Mouse (Mus musculus): ENCODE measurements around the gene Slc35f6.

The Slc35f6 gene

DNA sequence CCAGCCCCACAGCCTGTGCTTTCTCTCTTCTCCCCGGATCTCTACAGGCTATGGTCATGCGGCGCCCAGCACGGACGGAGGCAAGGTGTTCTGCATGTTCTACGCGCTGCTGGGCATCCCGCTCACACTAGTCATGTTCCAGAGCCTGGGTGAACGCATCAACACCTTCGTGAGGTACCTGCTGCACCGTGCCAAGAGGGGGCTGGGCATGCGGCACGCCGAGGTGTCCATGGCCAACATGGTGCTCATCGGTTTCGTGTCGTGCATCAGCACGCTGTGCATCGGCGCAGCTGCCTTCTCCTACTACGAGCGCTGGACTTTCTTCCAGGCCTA lies 25.9 kb upstream of the Slc35f6 start:
- DNase-seq: no peak

DNA sequence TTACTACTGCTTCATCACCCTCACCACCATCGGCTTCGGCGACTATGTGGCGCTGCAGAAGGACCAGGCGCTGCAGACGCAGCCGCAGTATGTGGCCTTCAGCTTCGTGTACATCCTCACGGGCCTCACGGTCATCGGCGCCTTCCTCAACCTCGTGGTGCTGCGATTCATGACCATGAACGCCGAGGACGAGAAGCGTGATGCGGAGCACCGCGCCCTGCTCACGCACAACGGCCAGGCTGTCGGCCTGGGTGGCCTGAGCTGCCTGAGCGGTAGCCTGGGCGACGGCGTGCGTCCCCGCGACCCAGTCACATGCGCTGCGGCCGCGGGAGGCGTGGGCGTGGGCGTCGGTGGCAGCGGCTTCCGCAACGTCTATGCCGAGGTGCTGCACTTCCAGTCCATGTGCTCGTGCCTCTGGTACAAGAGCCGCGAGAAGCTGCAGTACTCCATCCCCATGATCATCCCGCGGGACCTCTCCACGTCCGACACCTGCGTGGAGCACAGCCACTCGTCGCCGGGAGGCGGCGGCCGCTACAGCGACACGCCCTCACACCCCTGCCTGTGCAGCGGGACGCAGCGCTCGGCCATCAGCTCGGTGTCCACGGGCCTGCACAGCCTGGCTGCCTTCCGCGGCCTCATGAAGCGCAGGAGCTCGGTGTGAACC lies 25.4 kb upstream of the Slc35f6 start:
- DNase-seq: peak; percentile 19 to 48

DNA sequence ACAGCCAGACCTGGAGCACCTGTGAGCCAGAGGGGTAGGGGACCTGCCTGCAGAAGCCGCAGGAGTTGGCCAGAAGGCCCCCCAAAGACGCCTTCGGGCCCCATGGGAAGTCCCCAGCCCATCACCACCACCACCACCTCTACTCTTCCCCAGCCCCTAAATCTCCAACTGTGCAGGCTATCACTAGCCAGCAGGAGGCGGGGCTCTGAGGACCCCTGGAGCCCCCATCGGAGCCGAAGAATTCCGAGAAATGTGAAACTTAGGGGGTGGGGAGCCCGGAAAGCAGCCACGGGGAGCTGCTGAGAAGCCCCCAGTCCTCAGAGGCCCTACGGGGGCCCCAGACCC lies 24.9 kb upstream of the Slc35f6 start:
- peak in 1 of 2 experiments; percentile 8 for DNase-seq

DNA sequence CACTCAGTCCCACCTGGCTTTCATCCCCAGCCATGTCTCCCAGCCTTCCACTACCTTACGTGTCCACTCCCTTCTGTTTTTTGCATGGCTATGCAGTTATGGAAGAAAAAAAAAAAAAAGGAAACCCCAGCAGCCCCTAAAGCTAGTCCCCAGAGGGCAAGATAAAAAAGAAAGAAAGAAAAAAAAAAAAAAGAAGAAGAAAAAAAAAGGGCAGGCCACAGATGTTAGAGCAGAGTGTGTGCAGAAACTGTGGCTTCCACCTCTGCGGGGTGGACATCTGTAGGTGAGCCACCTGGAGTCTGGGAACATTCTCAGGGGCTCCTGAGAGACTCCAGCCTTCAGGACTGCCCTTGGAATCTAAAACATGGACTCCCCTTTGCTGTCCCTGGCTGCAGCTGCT lies 24.4 kb upstream of the Slc35f6 start:
- DNase-seq: no peak

DNA sequence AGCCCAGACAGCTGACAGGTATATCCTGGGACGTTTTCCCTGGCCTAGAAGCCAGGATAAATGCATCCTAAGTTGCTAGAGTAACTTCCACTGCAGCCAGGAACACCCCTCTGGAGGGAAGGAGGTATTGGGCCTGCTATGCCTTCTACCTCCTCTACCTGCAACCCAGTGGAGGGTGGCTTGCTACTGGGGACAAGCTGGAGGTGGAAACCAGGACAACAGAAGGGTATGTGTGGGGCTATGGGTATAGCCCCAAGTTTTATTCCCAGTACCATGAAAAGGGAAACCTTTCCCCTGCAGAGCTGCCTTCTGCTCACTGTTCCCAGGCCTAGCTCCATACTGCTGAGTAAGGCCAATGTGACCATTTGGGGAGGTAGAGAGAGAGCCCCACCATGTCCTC lies 23.4 kb upstream of the Slc35f6 start:
- DNase-seq: no peak

DNA sequence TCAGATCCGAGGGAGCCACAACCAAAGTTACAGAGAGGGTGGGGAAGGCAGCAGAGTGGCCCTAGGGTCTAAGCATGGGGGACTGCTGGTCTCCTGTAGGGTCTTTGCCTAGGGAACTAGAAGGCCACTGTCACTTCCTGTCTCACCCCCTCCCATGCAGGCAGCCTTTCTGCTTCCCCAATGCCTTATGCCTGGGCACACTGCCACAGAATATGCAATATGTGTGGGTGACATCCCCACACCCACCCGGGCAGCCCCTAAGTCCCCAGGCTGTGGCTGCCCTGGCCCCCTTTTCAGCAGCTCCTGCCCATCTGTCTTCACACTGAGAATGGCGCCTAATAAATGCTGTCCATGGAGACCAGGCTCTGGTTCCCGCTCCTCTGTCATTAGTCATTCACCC lies 22.8 kb upstream of the Slc35f6 start:
- no peak for DNase-seq

DNA sequence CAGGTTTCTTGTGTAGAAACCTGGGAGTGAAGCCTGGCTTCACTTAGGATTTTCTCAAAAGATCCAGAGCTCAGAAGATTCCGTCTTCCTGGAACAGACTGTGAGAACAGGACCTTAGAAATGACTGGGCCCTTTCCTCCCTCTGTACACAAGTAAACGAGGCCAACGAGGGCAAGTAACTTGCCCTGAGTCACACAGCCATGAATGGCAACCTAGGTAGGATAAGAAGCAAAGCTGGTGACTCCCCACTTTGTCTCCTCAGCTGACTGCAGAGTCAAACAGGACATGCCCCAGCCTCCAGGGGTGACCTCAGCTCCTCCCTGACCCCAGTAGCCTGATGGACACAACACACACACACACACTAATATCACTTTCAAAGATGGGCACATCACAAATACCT lies 22.4 kb upstream of the Slc35f6 start:
- DNase-seq: no peak

DNA sequence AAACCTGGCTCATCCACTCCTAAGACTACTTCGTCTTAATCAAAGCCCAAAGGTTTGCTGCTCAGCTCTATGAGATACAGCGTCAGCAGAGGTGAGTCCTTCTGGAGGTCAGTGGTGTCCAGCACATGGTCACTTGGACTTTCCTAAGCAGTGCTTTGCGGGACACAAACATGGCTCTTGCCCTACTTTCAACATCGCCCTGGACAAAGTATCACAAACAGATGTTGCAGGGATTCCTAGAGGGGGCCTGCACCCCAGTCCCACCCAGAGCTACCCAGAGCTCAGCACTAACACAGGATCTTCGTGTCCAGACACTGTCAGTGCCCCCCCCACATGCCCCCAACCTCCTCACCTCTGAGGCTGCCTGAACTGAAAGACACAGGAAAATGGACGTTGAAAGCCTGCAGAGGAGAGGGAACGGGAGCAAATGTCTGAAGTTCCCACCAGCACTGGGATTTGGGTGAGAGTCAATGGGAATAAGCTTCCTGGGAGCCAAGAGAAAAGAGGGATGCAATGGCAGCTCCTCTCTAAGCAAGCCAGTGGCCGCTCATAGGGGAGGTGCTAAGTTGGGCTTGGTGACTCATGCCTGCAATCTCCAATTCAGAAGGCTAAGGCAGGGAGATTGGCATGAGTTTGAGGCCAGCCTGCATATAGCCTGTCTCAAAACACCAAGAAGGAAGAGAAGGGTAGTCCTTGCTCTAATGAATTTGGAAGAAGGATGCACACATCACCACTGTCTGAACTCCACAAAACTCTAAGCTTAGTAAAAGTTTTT lies 21.2 kb upstream of the Slc35f6 start:
- DNase-seq: no peak

DNA sequence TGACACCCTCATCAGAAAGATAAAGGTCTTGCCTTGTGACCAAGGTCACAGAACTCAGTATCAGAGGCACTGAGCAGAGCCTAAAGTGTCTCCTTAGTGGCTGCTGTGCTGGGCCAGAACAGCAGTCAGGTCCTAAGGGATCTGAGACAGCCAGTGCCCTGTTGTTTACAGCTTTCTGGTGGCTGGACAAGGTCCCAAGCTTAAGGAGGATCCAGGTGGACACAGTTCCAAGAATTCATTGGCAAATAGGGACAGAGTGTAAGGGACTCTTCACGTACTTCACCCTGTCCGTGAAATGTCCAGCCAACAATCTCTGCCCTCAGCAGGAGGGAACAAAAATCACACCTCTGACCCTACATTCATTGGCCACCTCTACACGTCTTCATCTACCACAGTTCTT lies 19.2 kb upstream of the Slc35f6 start:
- no peak for DNase-seq

DNA sequence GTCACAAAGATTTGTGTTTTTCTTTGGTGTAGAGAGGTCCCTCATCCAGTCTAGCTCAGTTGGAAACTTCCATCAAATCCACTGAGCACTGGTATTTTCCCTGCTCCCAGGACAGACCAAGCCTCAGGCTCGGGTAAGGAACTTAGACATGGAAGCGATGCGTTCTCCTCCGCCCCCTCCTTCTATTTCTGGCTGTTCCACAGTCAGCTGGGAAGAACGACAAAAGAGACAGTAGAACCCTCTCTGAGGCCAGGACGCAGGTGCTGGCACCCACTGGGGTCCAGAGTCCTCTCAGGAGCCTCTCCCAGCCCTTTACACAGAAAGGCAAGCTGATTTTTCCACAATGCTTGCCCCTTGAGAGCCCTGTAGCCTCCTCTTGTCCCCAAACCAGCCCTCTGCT lies 17.3 kb upstream of the Slc35f6 start:
- no peak for DNase-seq

DNA sequence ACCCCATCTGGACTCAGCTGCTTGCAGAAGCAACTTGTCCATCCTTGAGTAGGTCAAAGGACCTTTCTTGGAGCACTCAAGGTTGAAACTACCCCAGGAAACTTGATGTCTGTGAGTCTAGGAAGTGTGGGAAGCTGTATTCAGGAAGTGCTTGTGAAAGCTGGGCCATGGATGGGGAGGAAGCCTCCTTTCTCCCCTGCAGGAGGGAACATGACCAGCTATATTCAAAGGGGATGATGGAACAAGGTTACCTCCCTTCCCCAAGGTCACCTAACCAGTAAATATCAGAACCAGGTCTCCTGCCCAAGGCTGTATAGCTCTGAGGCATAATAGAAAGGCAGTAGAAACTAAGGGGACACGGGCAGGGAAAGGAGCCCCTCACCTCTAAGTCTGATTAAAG lies 15.6 kb upstream of the Slc35f6 start:
- no peak for DNase-seq

DNA sequence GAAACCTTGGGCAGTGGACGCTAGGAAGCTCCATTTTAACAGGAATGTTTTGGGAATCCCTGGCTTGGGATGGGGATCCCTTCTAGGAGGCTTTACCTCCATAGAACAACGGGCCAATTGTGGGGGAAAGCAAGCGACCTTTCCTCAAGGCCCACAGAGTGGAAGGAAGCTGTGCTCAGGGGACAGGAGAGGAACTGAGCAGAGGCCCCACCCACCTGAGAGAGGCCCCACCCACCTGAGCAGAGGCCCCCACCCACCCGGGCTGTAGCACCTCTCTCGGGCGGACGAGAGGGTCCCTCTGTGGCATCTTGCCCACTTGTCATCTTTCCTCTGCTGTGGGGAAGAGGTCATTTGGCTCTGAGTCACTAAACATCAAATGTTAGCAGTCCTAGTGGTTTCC lies 10.7 kb upstream of the Slc35f6 start:
- no peak for DNase-seq

DNA sequence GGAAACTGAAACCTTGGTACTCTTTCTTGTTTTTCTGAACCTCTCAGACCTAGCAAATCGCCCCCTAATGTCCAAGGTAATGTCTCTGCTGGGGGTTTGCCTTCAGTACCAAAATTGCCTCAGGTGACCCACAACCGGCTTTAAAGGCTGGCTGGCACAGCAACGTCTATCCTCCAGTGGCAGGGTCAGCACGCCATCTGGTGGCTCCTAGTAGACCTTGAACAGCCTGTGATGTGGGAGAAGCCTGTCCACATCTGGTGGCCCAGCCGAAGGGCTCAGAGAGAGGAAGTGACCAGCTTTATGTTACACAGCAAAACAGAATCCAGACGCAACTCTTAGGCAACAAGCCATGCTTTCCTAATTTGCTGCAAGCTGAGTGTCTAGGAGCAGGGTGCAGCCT lies 9.7 kb upstream of the Slc35f6 start:
- peak; percentile 55 to 76 for DNase-seq

DNA sequence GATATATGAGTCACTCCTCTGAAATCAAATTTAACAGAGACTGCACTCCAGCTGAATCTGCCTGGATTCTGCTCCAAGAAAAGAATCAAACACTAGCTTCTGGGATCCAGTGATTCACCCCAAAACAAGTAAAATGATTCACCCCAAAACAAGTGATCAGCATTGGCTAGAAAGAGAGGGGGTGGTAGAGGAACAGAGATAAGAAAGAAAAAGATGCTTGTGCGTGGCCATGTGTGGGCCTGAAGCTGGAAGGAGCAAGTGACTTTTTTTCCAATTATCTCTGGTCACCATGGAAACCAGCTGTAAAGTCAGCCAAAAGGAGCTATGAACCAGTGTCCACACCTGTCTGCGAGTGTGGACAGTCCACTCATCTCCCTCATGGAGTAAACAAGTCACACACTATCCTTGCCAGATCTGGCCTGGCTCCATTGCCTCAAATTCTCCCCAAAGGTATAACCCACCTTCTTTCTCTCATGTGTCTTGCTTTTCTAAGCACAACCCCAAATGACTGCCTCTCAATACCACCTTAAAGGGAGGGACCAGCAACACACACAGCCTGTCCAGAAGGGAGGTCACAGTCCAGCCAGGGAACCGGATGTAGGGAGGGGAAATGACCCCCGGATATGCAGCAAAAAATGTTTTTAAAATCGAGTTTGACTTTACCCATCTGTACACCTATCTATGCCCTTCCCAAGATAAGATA lies 4.1 kb upstream of the Slc35f6 start:
- no peak for DNase-seq

DNA sequence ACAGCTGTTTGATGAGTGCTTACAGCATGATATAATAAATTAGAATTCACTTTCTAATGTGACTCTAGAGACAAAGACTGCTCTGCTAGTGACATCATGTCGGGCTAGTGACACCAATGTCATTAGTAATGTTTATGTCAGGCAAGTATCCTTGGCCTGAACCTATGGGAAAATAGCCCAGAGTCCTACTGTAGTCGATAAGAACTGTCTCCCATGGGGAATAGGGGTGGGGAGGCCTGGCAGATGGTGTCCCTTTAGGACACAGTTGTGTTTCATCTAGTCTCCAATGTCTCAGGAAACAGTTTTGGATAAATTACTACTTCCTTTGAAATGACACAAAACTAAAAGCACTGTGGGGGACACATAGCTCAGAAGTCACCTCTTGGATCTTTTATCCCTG lies 1.7 kb upstream of the Slc35f6 start:
- DNase-seq: no peak

DNA sequence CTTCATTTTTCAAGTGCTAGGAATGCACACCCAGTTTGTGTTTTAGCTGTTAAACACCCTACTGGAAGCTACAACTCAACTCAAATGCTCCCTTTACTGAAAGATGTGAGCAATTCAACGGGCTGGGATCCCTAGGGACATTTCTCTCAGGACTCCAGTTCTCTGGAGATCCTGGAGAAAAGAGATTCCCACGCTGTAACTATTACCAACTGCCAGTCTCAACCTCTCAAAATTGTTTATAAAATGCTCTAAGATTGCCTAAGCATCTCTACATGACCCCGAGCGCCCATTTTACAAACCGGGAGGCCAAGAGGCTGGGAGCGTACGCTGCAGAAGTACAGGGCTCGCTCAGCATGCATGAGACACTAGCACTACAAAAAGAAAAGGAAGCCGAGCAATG lies 337 bp upstream of the Slc35f6 start:
- no peak for DNase-seq

DNA sequence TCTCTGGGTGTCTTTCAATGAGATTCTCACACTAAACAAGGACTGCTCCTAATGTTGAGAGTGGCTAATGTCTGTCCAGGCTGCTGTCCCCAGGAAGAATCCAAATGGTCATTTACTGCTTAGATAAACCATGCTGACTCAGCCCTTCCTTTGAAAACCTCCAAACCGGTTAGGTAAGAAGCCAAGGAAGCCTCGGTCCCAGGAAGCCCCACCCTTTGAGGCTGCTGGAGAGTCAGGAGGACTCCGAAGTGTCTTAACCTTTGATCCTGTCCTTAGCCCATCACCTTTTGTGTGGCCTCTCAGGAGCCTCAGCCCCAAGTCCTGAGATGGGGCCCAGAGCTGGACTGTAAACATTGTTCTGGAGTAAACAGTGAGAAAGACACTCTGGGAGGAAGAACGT lies 1.8 kb downstream of the Slc35f6 start:
- DNase-seq: no peak

DNA sequence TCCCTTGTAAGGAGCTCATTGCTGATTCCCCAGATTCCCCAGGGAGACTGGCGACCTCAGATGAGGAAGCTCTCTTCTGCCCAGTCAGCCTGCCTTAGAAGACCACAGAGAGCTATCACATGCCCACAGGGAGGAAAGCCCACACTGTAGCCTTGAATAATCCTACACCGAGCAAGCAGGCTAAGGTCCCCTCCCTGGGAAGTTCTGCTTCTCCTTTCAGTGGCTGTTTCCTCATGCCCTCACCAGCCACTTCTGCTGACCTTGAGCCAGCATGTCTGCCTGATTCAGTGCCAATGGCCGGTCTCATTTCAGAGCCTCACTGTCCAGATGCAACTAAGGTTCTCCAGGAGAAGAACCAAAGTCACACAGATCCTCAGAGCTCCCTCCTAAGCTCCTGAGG lies 3.0 kb downstream of the Slc35f6 start:
- no peak for DNase-seq

DNA sequence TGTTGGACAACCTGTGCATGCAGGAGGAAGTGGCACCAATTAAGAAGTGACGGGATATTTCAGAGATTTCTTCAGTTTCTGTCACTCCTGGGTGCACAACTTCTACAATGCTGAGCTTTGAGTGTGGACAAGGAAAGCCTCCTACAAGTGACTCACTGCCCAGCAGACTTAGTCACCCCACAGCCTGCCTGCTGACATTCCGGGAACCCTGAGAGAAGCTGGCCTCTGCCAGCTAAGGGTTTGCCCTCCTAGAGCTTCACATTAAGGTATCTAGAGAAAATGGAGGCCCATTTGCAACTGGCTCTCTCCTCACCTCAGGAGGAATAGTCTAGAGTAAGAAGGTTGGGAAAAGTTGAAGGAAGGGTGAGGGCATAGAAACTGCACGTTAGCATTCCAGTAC lies 3.8 kb downstream of the Slc35f6 start:
- no peak for DNase-seq

DNA sequence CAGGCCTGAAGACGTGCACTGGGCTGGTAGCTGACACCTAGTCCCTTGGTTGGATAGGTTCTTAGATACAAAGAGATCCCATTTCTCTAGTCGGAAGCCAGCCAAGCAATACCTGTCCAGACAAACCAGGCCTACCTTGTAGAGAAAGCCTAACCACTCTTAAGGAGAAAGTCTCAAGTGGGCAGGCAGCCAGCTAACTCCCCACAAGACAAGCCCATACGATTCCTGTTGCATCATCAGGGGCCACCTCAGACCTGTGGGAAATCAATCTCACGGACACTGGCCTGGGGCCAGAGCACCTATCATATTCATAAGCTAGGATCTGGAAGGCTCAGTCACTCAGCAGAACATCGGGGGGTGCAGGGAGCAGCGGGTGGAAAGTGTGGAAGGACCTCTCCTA lies 5.5 kb downstream of the Slc35f6 start:
- DNase-seq: no peak

DNA sequence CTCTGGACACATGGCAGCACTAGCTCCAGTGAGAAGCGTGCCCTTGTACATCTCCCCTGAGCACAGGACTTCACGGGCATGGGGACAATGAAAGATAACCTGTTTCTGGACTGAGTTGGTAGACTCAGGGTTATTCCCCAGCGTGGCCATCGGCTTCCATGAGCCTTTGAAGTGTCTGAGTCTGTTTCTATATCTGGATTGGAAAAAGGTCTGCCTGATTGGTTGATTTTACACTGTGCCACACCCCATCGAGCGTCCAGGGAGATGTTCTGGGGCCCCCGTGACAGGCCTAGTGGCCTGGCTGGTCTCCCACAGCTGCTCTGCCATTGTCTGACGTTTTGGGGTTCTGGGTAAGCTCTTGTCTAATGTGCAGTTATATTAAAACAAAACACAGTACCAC lies 7.3 kb downstream of the Slc35f6 start:
- DNase-seq: no peak

DNA sequence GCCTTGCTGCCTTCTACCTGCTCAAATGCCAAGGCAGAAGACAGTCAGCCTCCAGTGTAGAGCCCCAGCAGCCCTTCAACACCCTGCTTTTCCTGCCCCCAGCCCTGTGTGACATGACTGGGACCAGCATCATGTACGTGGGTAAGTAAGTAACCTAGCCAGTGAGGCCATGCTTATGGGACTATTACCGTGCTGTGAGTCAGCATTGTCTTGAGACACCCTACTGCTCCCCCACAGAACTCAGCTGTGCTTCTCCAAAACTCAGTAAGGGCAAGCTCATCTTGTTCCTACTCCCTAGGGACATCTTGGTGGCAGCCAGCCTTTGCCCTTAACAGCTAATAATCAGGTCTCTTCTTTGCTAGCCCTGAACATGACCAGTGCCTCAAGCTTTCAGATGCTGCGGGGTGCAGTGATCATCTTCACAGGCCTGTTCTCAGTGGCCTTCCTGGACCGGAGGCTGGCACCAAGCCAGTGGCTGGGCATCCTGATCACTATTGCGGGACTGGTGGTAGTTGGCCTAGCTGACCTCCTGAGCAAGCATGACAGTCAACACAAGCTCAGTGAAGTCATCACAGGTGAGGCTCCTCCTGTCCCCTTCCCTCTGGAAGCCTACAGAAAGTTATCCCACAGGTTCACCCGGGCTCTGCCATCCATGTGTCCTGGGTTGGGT lies 7.9 kb downstream of the Slc35f6 start:
- DNase-seq: no peak

DNA sequence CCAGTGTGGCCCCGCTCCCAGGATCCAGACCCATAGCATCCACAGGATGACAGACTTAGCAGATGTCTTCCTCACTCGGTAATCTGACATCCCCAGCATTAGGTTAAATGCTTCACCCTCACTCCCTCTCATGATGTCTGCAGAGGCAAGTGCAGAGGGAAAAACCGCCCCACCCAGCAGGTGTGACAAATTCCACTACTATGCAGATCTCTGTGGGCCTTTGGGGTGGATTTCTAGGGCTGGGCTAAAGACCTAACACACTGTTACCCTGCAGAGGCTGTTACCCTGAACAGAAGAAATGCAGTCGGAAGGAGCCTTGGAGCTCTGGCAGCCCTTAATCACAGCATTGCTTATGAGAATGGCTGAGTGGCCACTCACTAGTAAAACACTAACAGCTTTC lies 11.3 kb downstream of the Slc35f6 start:
- DNase-seq: no peak

DNA sequence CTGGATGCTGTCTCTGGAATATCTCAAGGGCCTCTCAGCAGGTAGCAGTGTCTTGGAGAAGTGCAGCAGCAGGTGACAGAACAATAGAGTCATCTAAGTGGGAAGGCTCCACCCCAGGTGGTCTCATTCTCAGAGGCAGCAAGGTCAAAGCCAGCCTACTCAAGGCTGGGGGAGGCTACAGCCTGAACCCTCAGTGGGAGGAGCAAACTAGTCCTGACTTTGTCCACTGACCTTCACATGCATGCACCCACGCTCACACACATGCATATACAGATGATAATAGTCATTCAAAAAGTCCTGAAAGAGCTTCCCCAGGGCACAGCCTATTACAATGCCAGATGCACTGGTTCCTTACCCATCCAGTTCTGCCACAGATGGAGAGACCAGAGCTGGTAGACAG lies 12.5 kb downstream of the Slc35f6 start:
- DNase-seq: no peak
